Mouse (Mus musculus): ENCODE results near the gene Psd4. TPM values are rescaled to one million over a fixed set of nuclear protein-coding genes. Genes with fewer than 3 reads are reported as not detected.

Psd4 gene
- total and polyA plus RNA-seq, 2 experiments from 2014 or later, result 0.34 to 1.00 TPM

DNA sequence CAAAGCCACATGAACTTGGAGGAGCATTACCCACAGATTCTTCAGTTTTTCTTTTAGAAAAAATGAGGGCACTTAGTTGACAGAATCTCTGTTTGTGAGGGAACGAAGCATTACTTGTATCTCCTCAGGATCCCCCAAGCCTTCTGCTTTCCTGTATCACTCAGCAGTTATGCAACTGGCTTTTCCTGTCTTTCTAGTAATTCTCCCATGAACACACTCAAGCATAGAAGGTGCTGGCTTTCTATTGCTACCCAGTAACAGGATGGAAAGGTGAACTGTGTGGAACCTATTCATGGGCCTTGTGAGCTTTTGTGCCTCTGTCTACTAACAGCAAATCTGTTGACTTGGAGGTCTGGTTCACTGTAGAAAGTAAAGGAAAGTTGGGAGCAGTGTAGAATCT, 19.5 kb upstream of the Psd4 start:
- 87% methylated on average over 1 of the region's 1 CpGs for WGBS
- Histone ChIP-seq H3K9me3 (ENCODE audit: low read length) (no peaks in the 10 kb centered on the region), H3K4me3 (ENCODE audit: low read depth, low read length) (no peak overlapping the region), H3K4me2 (ENCODE audit: low read depth) (no peak overlapping the region), H3K27me3 (ENCODE audit: insufficient read depth, low read length) (no peaks in the 10 kb centered on the region), H3K27ac (ENCODE audit: low read depth, low read length) (no peak overlapping the region), H3K4me1 (ENCODE audit: insufficient read depth) (no peaks in the 10 kb centered on the region), H3K9ac (no peak overlapping the region), H3K36me3 (ENCODE audit: insufficient read depth) (no peaks in the 10 kb centered on the region)
- DNase-seq, result no peak
- TF ChIP-seq CTCF (IDR thresholded peaks at IDR 0.05; ENCODE audit: low read depth), result no peak
- no peak for ATAC-seq

DNA sequence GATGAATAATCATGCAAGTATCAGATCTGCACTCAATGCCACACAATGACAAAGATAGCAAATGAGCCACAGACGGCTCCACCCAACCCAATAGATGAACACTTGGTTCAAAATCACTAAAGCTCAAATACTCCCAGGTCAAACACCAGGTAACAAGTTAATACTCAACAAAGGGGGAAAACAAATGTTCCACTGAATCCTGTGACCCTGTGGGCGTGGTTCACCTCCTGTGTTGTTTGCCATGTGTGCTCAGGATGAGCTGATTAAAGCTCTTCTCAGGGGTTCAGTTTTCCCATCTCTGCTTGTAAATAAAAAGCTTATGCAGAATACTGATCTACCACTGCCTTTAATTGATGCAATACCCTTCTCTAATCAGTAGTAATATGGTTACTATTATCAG, 16.2 kb upstream of the Psd4 start:
- 84% methylated on average over 2 of the region's 2 CpGs for WGBS
- Histone ChIP-seq H3K4me2 (ENCODE audit: low read depth) (no peak overlapping the region), H3K9me3 (ENCODE audit: low read length) (no peaks in the 10 kb centered on the region), H3K27me3 (ENCODE audit: insufficient read depth, low read length) (no peaks in the 10 kb centered on the region), H3K4me1 (ENCODE audit: insufficient read depth) (no peaks in the 10 kb centered on the region), H3K27ac (ENCODE audit: low read depth, low read length) (no peak overlapping the region), H3K36me3 (ENCODE audit: insufficient read depth) (no peaks in the 10 kb centered on the region), H3K4me3 (ENCODE audit: low read depth, low read length) (no peak overlapping the region), H3K9ac (no peak overlapping the region)
- ATAC-seq (no peak), DNase-seq (no peak)
- no peak for TF ChIP-seq CTCF (IDR thresholded peaks at IDR 0.05; ENCODE audit: low read depth)

DNA sequence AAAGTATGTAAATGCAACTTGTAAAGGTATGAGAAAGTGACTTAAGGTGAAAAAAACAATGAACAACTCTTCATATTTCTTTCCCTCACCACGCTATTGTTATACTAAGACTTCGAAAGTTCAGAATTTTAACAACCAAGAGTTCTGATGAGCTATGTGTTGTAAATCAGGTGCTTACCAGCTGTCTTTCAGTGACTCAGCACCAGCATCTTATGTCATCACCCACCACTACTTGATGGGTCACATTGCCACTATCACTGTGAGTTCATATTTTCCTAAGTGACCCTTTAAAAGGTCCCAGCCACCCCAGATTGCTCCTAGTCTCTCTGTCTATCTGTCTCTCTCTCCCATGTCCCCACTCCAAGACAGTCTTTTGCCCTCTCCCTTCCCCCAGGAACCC, 14.3 kb upstream of the Psd4 start:
- Histone ChIP-seq H3K4me3 (ENCODE audit: low read depth, low read length) (no peak overlapping the region), H3K36me3 (ENCODE audit: insufficient read depth) (no peaks in the 10 kb centered on the region), H3K4me1 (ENCODE audit: insufficient read depth) (no peaks in the 10 kb centered on the region), H3K4me2 (ENCODE audit: low read depth) (no peak overlapping the region), H3K27ac (ENCODE audit: low read depth, low read length) (no peak overlapping the region), H3K9me3 (ENCODE audit: low read length) (no peaks in the 10 kb centered on the region), H3K27me3 (ENCODE audit: insufficient read depth, low read length) (no peaks in the 10 kb centered on the region), H3K9ac (no peak overlapping the region)
- WGBS, result 91% methylated on average over 2 of the region's 2 CpGs
- TF ChIP-seq CTCF (IDR thresholded peaks at IDR 0.05; ENCODE audit: low read depth), result no peak
- ATAC-seq, result no peak
- no peak for DNase-seq

DNA sequence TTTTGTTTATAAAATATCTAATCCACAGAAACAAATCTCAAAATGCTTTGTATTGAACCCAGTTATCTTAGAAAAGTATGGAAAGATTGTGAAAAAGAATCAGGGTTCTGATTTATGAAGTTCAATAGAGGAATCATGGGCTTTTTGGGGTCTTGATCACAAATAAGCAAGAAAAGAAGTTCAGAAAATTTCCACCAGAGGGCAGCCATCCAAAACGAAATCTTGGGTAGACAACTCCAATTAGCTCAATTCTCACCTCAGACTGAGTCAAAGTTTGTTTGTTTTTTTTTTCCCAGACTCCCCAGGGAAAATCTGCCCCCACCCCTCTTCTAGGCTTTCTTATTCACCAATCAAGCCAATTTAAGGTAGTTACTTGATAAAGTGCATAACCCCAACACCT, 9.7 kb upstream of the Psd4 start:
- no peak overlapping the region for H3K27ac ChIP-seq (ENCODE audit: low read depth, low read length)
- peak; percentile 51 for TF ChIP-seq CTCF (IDR thresholded peaks at IDR 0.05; ENCODE audit: low read depth)
- no peaks in the 10 kb centered on the region for H3K4me1 ChIP-seq (ENCODE audit: insufficient read depth)
- no peak for ATAC-seq
- no peaks in the 10 kb centered on the region for H3K36me3 ChIP-seq (ENCODE audit: insufficient read depth)
- no peak overlapping the region for H3K4me3 ChIP-seq (ENCODE audit: low read depth, low read length)
- no peaks in the 10 kb centered on the region for H3K9me3 ChIP-seq (ENCODE audit: low read length)
- H3K9ac ChIP-seq, result no peak overlapping the region
- H3K4me2 ChIP-seq (ENCODE audit: low read depth), result no peak overlapping the region
- peak; percentile 69 for DNase-seq
- WGBS, result 14% methylated on average over 1 of the region's 1 CpGs
- no peaks in the 10 kb centered on the region for H3K27me3 ChIP-seq (ENCODE audit: insufficient read depth, low read length)

DNA sequence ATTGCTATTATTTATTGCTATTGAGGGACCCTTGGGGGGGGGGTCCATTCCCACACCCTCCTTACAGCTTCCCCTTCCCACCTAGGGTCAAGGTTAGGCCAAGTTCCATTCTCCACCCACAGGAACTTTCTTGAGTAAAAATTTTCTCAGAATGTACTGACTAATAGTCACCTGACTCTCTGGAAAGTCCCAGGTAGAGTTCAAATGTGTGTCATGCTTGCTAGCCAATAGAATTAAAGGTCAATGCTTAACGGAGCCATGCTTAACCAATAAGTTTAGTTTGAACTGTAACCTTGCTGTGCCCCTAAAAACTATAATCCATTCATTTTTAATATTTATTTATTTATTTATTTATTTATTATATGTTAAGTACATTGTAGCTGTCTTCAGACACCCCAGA, 8.0 kb upstream of the Psd4 start:
- no peak for TF ChIP-seq CTCF (IDR thresholded peaks at IDR 0.05; ENCODE audit: low read depth)
- Histone ChIP-seq H3K4me3 (ENCODE audit: low read depth, low read length) (no peak overlapping the region), H3K4me2 (ENCODE audit: low read depth) (no peak overlapping the region), H3K36me3 (ENCODE audit: insufficient read depth) (no peaks in the 10 kb centered on the region), H3K9me3 (ENCODE audit: low read length) (no peaks in the 10 kb centered on the region), H3K27ac (ENCODE audit: low read depth, low read length) (no peak overlapping the region), H3K9ac (no peak overlapping the region), H3K27me3 (ENCODE audit: insufficient read depth, low read length) (no peaks in the 10 kb centered on the region), H3K4me1 (ENCODE audit: insufficient read depth) (no peaks in the 10 kb centered on the region)
- DNase-seq, result no peak
- ATAC-seq, result no peak
- 94% methylated on average over 1 of the region's 1 CpGs for WGBS

DNA sequence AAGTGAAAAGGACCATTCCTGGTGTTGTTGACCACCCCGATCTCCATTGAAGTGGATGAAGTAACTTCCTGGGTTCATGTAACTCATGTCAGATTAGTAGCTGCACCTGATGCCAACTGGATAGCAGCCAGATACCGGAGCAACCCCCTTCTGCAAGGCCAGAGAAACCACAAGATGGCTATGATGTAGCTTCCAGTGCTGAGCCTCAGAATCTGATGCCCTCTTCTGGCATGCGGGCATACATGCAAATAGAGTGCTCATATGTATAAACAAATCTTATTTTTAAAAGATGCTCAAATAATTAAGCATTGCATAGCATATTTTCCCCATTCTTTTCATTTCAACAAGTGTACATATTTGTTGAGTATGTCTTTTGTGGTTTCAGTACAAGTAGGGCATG, 3.6 kb upstream of the Psd4 start:
- ATAC-seq (no peak), DNase-seq (no peak)
- H3K9ac ChIP-seq, result no peak overlapping the region
- H3K4me3 ChIP-seq (ENCODE audit: low read depth, low read length), result no peak overlapping the region
- H3K27me3 ChIP-seq (ENCODE audit: insufficient read depth, low read length), result no peaks in the 10 kb centered on the region
- H3K27ac ChIP-seq (ENCODE audit: low read depth, low read length), result no peak overlapping the region
- H3K4me1 ChIP-seq (ENCODE audit: insufficient read depth), result no peaks in the 10 kb centered on the region
- no peak for TF ChIP-seq CTCF (IDR thresholded peaks at IDR 0.05; ENCODE audit: low read depth)
- 70% methylated on average over 3 of the region's 3 CpGs for WGBS
- H3K36me3 ChIP-seq (ENCODE audit: insufficient read depth), result no peaks in the 10 kb centered on the region
- H3K4me2 ChIP-seq (ENCODE audit: low read depth), result no peak overlapping the region
- no peaks in the 10 kb centered on the region for H3K9me3 ChIP-seq (ENCODE audit: low read length)

DNA sequence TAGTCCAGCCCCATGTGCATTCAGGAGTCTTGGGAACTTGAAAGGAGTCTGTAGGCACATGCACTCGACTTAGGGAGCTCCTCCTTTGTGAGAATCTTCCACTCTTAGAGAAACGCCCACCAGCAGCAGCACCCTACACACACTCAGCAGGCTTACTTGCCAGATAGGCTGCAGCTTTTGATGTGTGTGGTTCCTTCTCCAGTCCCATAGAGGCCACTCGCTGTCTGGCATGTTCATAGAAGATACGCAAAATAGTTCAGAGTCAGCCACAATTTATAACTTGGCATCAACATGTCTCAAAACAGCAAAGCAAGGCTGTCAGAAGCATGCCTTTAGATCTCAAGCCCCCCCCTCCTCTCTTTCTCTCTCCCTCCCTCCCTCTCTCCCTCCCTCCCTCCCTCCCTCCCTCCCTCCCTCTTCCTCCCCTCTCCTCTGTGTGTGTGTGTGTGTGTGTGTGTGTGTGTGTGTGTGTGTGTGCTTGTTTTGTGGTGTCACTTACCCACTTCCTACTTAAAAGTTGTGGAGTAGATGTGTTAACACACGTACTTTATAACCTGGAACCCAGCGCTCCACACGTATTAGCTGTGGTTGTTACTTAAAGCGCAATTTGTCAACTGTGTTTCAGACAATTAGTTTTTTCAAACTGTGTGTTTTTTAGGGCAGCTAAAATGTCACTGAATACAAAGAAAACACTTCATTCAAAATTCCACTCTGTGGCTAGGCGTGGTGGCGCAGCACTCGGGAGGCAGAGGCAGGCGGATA, 985 bp upstream of the Psd4 start:
- Histone ChIP-seq H3K9me3 (ENCODE audit: low read length) (no peaks in the 10 kb centered on the region), H3K4me1 (ENCODE audit: insufficient read depth) (no peaks in the 10 kb centered on the region), H3K9ac (no peak overlapping the region), H3K36me3 (ENCODE audit: insufficient read depth) (no peaks in the 10 kb centered on the region), H3K27ac (ENCODE audit: low read depth, low read length) (no peak overlapping the region), H3K4me3 (ENCODE audit: low read depth, low read length) (no peak overlapping the region), H3K27me3 (ENCODE audit: insufficient read depth, low read length) (no peaks in the 10 kb centered on the region), H3K4me2 (ENCODE audit: low read depth) (no peak overlapping the region)
- no peak for TF ChIP-seq CTCF (IDR thresholded peaks at IDR 0.05; ENCODE audit: low read depth)
- WGBS, result 77% methylated on average over 12 of the region's 12 CpGs
- DNase-seq (no peak), ATAC-seq (no peak)

Data from forebrain, postnatal 0 days (tissue).